Mouse (Mus musculus) thymus, postnatal 0 days (tissue): Measurements from ENCODE around the gene Cort. TPM values are rescaled to one million over a fixed set of nuclear protein-coding genes. Genes with fewer than 3 reads are reported as not detected.
"Not testable (repeated sequence)": the region's sequence is repeated elsewhere in the genome, so short reads cannot be mapped to it uniquely, and the experiment has no call there.

Experiments used
- DNase-seq: peaks from one replicate; pipeline ENCODE4 v3.0.0-alpha.2; 2015; ENCODE audit warnings: low spot score
- polyA plus RNA-seq: library from polyadenylated mRNA; unstranded; fragments of >200 nt; fragmentation: Nextera tagmentation; extraction: Ambion mirVana; gene quantifications from 2 replicates; pipeline ENCODE4 v1.2.1, GENCODE M21; 2015

The Cort gene
- polyA plus RNA-seq, 1 experiment from 2014 or later, result not detected

DNA sequence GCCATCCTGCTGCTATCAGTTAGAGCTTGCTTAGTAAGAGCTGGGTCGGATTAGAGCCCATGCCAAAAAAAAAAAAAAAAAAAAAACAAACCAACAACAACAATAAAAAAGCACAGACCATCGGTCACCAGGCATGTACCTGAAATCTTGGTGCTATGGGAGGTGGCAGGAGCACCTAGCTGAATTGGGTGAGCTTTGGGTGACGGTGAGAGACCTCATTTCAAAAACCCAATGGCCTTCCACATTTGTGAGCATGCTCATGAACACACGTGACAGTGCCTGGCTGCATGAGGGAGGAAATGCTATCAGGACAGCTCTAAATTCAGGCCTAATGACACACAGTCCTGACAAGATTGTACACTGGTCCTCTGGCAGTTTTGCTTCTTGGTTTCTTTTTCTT, 21.5 kb upstream of the Cort start:
- DNase-seq, result no peak

GRCm38 (mm10) chr4:149147528-149147927, 21.0 kb upstream of the Cort start:
- no peak for DNase-seq

DNA sequence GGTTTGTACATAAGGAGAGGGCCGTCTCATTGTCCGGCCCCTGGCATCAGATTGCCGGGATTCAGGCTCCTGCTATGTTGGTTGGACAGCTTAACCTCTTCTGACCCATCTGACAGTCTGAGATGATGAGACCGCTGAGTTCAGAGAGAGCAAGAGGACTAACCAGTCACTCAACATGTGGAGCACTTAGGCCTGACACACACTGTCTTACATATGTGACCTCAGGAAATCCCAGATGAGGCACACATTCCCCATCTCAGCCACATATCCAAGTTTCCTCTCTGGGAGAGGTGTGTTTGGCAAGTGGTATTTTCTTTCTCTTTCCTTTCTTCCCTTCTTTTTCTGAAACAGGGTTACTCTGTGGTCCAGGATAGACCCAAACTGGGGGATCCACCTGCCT, 18.6 kb upstream of the Cort start:
- no peak for DNase-seq

- DNase-seq, result peak; percentile 88
These were observed 17.9 kb upstream of the Cort start for GRCm38 (mm10) chr4:149144459-149144858.

DNA sequence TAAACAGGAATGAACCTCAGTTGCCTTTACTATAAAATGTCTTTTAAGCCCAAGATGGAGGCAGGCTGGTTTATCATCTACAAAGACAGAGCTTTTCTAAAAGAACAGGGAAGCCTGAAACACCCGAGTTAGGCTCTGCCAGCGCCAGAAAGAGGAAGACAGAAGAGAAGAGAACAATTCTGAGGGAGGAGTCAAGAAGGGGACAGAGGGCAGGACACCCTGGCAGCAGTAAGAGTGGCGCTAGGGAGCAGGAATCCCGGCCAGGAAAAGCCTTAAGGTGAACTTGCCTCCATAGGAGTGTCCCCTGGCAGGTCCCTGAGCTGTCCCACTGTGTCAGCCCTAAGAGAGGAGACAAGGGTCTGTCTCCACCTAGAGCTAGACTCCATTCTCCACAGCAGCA, 17.0 kb upstream of the Cort start:
- no peak for DNase-seq

- DNase-seq, result no peak
These were observed 12.0 kb upstream of the Cort start for GRCm38 (mm10) chr4:149138515-149138914.

DNA sequence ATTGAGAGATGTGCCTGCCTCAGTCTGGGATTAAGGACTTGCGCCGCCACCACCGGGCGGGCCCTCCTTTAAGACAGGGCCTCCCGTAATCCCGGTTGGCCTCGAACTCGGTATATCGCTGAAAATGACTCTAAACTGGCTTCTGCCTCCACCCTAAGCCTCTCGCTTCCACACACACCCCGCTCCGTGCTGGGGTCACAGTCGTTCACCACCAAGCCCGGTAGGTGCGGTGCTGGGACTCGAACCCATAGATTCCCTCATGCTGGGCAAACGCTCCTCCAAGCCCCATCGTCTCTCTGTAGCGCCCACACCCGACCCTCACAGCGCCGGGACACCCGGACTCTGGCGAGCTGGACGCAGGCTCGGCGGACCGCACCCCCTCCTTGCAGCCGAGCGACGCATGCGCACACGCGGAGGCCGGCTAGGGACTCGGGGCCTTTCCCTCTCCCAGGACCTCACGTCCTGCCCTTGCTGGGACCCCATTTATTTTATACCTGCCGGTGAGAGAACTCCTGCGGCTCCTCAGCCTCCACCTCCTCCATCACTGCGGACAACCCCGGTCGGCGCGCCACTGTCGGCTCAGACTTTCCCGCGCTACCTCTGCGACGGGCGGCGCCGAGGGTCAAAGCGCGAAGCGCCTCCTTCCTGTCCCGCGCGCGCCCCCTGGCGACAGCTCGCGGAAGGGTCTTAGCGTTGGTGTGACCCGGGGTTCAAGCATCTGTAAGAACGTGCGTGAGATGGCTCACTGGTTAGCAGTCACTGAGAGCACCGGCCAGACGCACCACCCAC, 10.6 kb upstream of the Cort start, which contains the start of gene Cenps:
Gene Cenps (minus strand): TSS at position 648 of the 789 bp plus-strand sequence.
- peak; percentile 90 for DNase-seq

DNA sequence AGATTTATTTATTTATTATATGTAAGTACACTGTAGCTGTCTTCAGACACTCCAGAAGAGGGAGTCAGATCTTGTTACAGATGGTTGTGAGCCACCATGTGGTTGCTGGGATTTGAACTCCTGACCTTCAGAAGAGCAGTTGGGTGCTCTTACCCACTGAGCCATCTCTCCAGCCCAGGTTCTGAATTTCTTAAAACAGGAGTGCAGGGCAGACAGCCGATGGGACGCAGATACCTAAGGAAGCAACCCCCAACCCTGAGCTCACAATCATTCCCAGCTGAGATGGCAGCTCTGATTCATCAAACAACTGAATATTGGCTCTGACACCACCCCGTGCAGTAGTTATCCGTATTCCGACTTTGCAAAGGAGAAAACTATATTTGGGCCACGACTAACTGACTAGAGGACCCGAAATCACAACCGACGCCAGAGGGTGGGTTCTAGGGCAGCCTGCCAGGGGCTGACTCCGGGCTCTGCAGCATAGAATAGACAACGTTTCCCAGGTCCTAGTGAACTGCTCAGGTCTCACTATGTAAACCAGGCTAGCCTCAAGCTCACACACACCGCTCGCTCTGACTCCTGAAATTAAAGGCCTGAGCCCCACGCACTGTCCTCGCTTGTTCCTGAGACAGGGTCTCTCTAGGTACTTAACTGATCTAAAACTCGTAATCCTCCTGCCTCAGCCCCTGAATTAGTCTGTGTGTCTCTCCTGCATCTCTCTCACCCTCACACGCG, 9.7 kb upstream of the Cort start:
- no peak for DNase-seq

GRCm38 (mm10) chr4:149133395-149133794, 6.8 kb upstream of the Cort start:
- no peak for DNase-seq

GRCm38 (mm10) chr4:149131789-149132565, 5.4 kb upstream of the Cort start:
- no peak for DNase-seq

DNA sequence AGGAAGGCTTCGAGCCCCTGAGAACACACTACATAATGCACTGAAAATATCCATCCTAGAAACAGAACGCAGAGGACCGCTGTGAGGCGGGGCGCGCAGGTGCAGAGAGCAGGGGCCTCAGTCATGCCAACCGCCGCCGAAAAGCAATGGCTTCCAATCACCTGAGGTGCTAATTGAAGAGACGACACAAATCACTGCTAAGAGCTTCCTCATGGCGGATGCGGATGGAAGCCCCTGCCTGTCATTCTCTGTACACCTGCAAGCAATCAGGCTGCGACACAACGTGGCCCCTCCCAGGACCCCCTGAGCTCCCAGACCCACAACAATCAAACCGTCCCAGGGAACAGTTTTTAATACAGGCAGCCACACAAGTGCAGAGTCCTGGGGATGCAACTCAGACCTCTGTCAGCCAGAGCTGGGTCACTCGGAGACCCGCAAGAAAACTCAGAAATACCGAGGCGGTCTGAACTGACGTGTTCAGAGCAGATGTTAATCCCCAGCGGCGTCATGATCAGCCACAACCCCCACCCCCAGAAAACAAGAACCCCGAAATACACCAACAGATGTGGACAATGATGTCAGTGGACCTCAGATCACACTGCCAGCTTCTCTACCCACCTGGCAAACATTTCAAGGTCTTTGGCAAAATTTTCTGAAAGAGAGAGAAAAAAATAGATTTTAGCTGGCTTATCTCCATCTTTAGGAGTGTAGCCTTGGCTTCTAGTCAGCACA, 4.6 kb upstream of the Cort start:
- no peak for DNase-seq

DNA sequence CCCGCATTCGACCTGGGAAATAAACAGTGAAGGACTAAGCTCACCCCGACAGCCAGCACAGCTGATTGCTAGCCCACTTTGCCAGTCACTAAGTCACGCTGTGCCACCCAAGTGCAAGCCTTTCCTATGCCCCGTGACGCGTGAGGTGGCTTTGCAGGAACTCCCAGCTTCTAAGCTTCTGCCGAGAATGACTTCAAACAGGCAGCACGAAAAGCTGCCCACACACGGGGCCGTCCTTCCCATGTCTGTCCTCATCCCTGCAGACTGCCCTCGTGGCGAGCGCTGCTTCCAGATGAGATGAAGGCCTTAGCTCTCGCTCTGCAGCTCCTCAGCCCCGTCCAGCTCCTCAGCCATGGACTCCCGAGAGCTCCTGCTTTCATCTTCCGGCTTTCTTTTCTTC, 1.9 kb upstream of the Cort start:
- no peak for DNase-seq

DNA sequence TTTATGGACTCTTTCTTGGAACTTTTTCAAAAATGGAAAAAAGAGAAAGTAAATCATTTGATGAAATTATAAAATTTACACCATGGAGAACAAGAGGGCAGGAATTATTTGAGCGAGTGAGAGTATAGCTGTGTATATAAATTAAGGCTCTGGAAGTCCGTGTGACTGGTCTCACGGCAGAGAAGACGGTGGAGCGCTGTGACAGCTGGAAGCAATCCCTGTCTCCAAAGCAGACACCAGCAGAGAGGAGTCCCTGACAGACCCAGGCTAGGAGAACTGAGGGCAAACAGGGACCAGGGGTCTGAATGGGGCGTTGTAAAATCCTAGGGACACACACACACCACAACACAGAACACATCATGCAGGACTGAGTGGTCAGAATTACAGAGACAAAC, 451 bp downstream of the Cort start:
- no peak for DNase-seq

- no peak for DNase-seq
These were observed 1.0 kb downstream of the Cort start for GRCm38 (mm10) chr4:149125341-149126114.

- no peak for DNase-seq
These were observed 3.1 kb downstream of the Cort start for GRCm38 (mm10) chr4:149123432-149123831.

GRCm38 (mm10) chr4:149119978-149120562, 6.5 kb downstream of the Cort start:
- not testable (repeated sequence) for DNase-seq

DNA sequence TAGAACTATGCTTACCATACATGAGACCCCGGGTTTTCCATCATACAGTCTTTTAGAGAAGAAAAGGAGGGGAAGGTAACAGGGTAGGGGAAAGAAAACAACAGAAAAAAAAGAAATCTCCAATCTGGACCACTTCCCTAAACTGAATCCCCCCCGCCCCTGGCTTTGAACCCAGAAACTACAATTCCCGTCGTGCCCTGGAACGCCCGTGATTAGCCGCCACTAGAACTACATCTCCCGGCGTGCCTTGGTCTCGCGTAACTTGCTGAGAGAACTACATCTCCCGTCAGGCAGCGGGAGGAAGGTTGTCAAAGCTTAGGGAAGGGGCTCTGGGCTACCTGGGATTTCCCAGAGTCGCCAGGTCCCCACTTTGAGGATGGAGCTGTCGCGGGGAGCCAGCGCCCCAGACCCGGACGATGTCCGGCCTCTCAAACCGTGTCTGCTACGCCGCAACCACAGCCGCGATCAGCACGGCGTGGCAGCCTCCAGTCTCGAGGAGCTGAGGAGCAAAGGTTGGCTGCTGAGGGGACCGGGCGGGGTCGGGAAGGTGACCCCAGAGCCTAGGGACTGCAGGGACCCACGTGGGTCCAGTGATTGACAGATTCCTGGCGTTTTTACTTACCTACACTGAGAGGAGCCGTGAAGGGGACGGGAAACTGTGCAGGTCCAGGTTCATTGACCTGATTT, 22.5 kb downstream of the Cort start, which contains the start of gene Dffa:
Gene Dffa (plus strand): TSS at position 272 of the 687 bp plus-strand sequence.
- peak; percentile 91 for DNase-seq

- no peak for DNase-seq
These were observed 25.1 kb downstream of the Cort start for GRCm38 (mm10) chr4:149101456-149101855.

GRCm38 (mm10) chr4:149100449-149100848, 26.1 kb downstream of the Cort start:
- DNase-seq, result not testable (repeated sequence)
